Mouse (Mus musculus): Measurements from ENCODE around the gene Npff. TPM values are rescaled to one million over a fixed set of nuclear protein-coding genes. Genes with fewer than 3 reads are reported as not detected.

The Npff gene
- 4.8 and 5.3 TPM in 2 replicates for polyA plus RNA-seq (2015; fragmentation: Nextera tagmentation; extraction: Ambion mirVana)

- Histone ChIP-seq H3K9me3 (no peaks in the 10 kb centered on the region), H3K27ac (replicated peaks) (peak within 1 kb of the TSS; percentile 56), H3K36me3 (peaks cover 46% of the 10 kb centered on the region), H3K4me1 (replicated peaks) (peaks cover 6% of the 10 kb centered on the region), H3K9ac (no peak within 1 kb of the TSS; the same call in 1 of the 2 replicates), H3K4me3 (no peak within 1 kb of the TSS), H3K4me2 (no peak within 1 kb of the TSS), H3K27me3 (no peaks in the 10 kb centered on the region)
- ATAC-seq (ENCODE audit: low FRiP score, low read depth) = peak; percentile 52; the same call in 1 of the 2 replicates
- WGBS = 6% methylated on average over 3 of the region's 3 CpGs
These were observed at the start of gene Npff for GRCm38 (mm10) chr15:102524892-102525485. TSS of gene Npff (minus strand) at chr15:102524942.

- 75% methylated on average over 3 of the region's 3 CpGs for WGBS
- ATAC-seq (ENCODE audit: low FRiP score, low read depth) = no peak
- Histone ChIP-seq H3K4me3 (no peak overlapping the region), H3K9ac (no peak overlapping the region), H3K4me1 (replicated peaks) (no peaks in the 10 kb centered on the region), H3K4me2 (no peak overlapping the region), H3K27ac (replicated peaks) (no peak overlapping the region; the same call in 1 of the 2 replicates), H3K27me3 (no peaks in the 10 kb centered on the region), H3K36me3 (no peaks in the 10 kb centered on the region), H3K9me3 (no peaks in the 10 kb centered on the region)
These were observed 47.3 kb upstream of the Npff start for GRCm38 (mm10) chr15:102572081-102572480.

- no peak for ATAC-seq (ENCODE audit: low FRiP score, low read depth)
- Histone ChIP-seq H3K4me3 (no peak overlapping the region), H3K9me3 (no peaks in the 10 kb centered on the region), H3K27ac (replicated peaks) (no peak overlapping the region), H3K36me3 (peaks cover 3% of the 10 kb centered on the region; the same call in 1 of the 2 replicates), H3K27me3 (no peaks in the 10 kb centered on the region), H3K4me1 (replicated peaks) (no peaks in the 10 kb centered on the region), H3K4me2 (no peak overlapping the region), H3K9ac (no peak overlapping the region)
- 83% methylated on average over 2 of the region's 2 CpGs for WGBS
These were observed 43.1 kb upstream of the Npff start for GRCm38 (mm10) chr15:102567849-102568248.

- H3K27ac ChIP-seq (replicated peaks) = no peak overlapping the region
- no peaks in the 10 kb centered on the region for H3K27me3 ChIP-seq
- ATAC-seq (ENCODE audit: low FRiP score, low read depth) = no peak
- H3K4me2 ChIP-seq = no peak overlapping the region
- no peaks in the 10 kb centered on the region for H3K9me3 ChIP-seq
- WGBS = 75% methylated on average over 5 of the region's 5 CpGs
- 0 out of 2 replicates have a peak, but pooled peaks cover 2% of the 10 kb centered on the region for H3K4me1 ChIP-seq (replicated peaks)
- no peak overlapping the region for H3K9ac ChIP-seq
- peaks cover 3% of the 10 kb centered on the region; the same call in 1 of the 2 replicates for H3K36me3 ChIP-seq
- no peak overlapping the region for H3K4me3 ChIP-seq
These were observed 38.9 kb upstream of the Npff start for GRCm38 (mm10) chr15:102563681-102564080.

GRCm38 (mm10) chr15:102563061-102563460, 38.3 kb upstream of the Npff start:
- no peak for ATAC-seq (ENCODE audit: low FRiP score, low read depth)
- H3K27ac ChIP-seq (replicated peaks) = 0 out of 2 replicates have a peak overlapping the region, but pooled peaks have one; percentile 4
- no peak overlapping the region for H3K4me2 ChIP-seq
- no peaks in the 10 kb centered on the region for H3K9me3 ChIP-seq
- 68% methylated on average over 3 of the region's 3 CpGs for WGBS
- peaks cover 3% of the 10 kb centered on the region; the same call in 1 of the 2 replicates for H3K36me3 ChIP-seq
- no peak overlapping the region for H3K9ac ChIP-seq
- H3K4me3 ChIP-seq = no peak overlapping the region
- H3K4me1 ChIP-seq (replicated peaks) = 0 out of 2 replicates have a peak, but pooled peaks cover 2% of the 10 kb centered on the region
- H3K27me3 ChIP-seq = no peaks in the 10 kb centered on the region

GRCm38 (mm10) chr15:102562491-102562890, 37.7 kb upstream of the Npff start:
- Histone ChIP-seq H3K36me3 (peaks cover 3% of the 10 kb centered on the region; the same call in 1 of the 2 replicates), H3K9me3 (no peaks in the 10 kb centered on the region), H3K27me3 (no peaks in the 10 kb centered on the region), H3K4me3 (no peak overlapping the region), H3K9ac (no peak overlapping the region), H3K4me1 (replicated peaks) (0 out of 2 replicates have a peak, but pooled peaks cover 2% of the 10 kb centered on the region), H3K4me2 (no peak overlapping the region), H3K27ac (replicated peaks) (0 out of 2 replicates have a peak overlapping the region, but pooled peaks have one; percentile 4)
- 80% methylated on average over 1 of the region's 1 CpGs for WGBS
- ATAC-seq (ENCODE audit: low FRiP score, low read depth) = no peak

GRCm38 (mm10) chr15:102557580-102557979, 32.8 kb upstream of the Npff start:
- 0 out of 2 replicates have a peak, but pooled peaks cover 1% of the 10 kb centered on the region for H3K4me1 ChIP-seq (replicated peaks)
- H3K4me2 ChIP-seq = no peak overlapping the region
- ATAC-seq (ENCODE audit: low FRiP score, low read depth) = no peak
- H3K4me3 ChIP-seq = no peak overlapping the region
- no peaks in the 10 kb centered on the region for H3K9me3 ChIP-seq
- H3K27ac ChIP-seq (replicated peaks) = no peak overlapping the region
- H3K27me3 ChIP-seq = no peaks in the 10 kb centered on the region
- peaks cover 29% of the 10 kb centered on the region for H3K36me3 ChIP-seq
- no peak overlapping the region for H3K9ac ChIP-seq

GRCm38 (mm10) chr15:102555581-102555980, 30.8 kb upstream of the Npff start:
- H3K36me3 ChIP-seq = peaks cover 46% of the 10 kb centered on the region
- WGBS = 96% methylated on average over 1 of the region's 1 CpGs

GRCm38 (mm10) chr15:102552599-102552998, 27.9 kb upstream of the Npff start:
- Histone ChIP-seq H3K9ac (no peak overlapping the region), H3K4me3 (no peak overlapping the region), H3K27me3 (no peaks in the 10 kb centered on the region), H3K36me3 (peaks cover 51% of the 10 kb centered on the region), H3K9me3 (no peaks in the 10 kb centered on the region), H3K27ac (replicated peaks) (no peak overlapping the region), H3K4me2 (no peak overlapping the region), H3K4me1 (replicated peaks) (no peaks in the 10 kb centered on the region)
- no peak for ATAC-seq (ENCODE audit: low FRiP score, low read depth)
- 96% methylated on average over 5 of the region's 5 CpGs for WGBS

More at GRCm38 (mm10) chr15:102555581-102555980, 30.8 kb upstream of the Npff start:
- Histone ChIP-seq H3K4me2 (no peak overlapping the region), H3K27ac (replicated peaks) (no peak overlapping the region), H3K4me3 (no peak overlapping the region), H3K9ac (no peak overlapping the region), H3K9me3 (no peaks in the 10 kb centered on the region), H3K27me3 (no peaks in the 10 kb centered on the region), H3K4me1 (replicated peaks) (no peaks in the 10 kb centered on the region)
- no peak for ATAC-seq (ENCODE audit: low FRiP score, low read depth)

GRCm38 (mm10) chr15:102547478-102547877, 22.7 kb upstream of the Npff start:
- ATAC-seq (ENCODE audit: low FRiP score, low read depth) = peak; percentile 84
- Histone ChIP-seq H3K27ac (replicated peaks) (peak overlapping the region; percentile 72), H3K27me3 (no peaks in the 10 kb centered on the region), H3K9me3 (no peaks in the 10 kb centered on the region), H3K36me3 (peaks cover 48% of the 10 kb centered on the region), H3K9ac (no peak overlapping the region), H3K4me2 (no peak overlapping the region), H3K4me1 (replicated peaks) (peaks cover 13% of the 10 kb centered on the region; the same call in 1 of the 2 replicates), H3K4me3 (no peak overlapping the region)
- whole genome bisulfite sequencing = 84% methylated on average over 3 of the region's 3 CpGs

- Histone ChIP-seq H3K9me3 (no peaks in the 10 kb centered on the region), H3K27ac (replicated peaks) (peak overlapping the region; percentile 72), H3K36me3 (peaks cover 45% of the 10 kb centered on the region), H3K27me3 (no peaks in the 10 kb centered on the region), H3K4me1 (replicated peaks) (peaks cover 13% of the 10 kb centered on the region; the same call in 1 of the 2 replicates), H3K4me2 (no peak overlapping the region), H3K4me3 (no peak overlapping the region), H3K9ac (no peak overlapping the region)
- peak; percentile 78 for ATAC-seq (ENCODE audit: low FRiP score, low read depth)
- 64% methylated on average over 3 of the region's 3 CpGs for WGBS
These were observed 22.1 kb upstream of the Npff start for GRCm38 (mm10) chr15:102546677-102547427.

- H3K27ac ChIP-seq (replicated peaks) = peak overlapping the region; percentile 72
These were observed 21.5 kb upstream of the Npff start for GRCm38 (mm10) chr15:102546246-102546645.

More at GRCm38 (mm10) chr15:102546246-102546645, 21.5 kb upstream of the Npff start:
- Histone ChIP-seq H3K4me1 (replicated peaks) (peaks cover 13% of the 10 kb centered on the region; the same call in 1 of the 2 replicates), H3K36me3 (peaks cover 41% of the 10 kb centered on the region), H3K9ac (no peak overlapping the region), H3K4me2 (no peak overlapping the region), H3K27me3 (no peaks in the 10 kb centered on the region), H3K4me3 (no peak overlapping the region), H3K9me3 (no peaks in the 10 kb centered on the region)
- 79% methylated on average over 3 of the region's 3 CpGs for WGBS
- no peak for ATAC-seq (ENCODE audit: low FRiP score, low read depth)
